Mouse (Mus musculus) heart, adult 8-10 months (tissue): Measurements from ENCODE around the gene Rgs6. TPM values are rescaled to one million over a fixed set of nuclear protein-coding genes. Genes with fewer than 3 reads are reported as not detected.

Experiments used
- DNase-seq: peaks from one replicate; pipeline ENCODE4 v3.0.0; 2022; ENCODE audit warnings: low spot score
- total RNA-seq, 4 experiments: library from RNA; stranded (reverse); gene quantifications; 2 replicates each; pipeline ENCODE4 v1.2.4; 2022

Rgs6 gene
- total RNA-seq, 4 experiments from 2014 or later: 9.1 to 12.9 (median 9.8) TPM

GRCm38 (mm10) chr12:83179860-83180259 is 591.8 kb downstream of the Rgs6 start:
- no peak for DNase-seq

- DNase-seq: no peak
Observed at GRCm38 (mm10) chr12:83180561-83180960, 592.5 kb downstream of the Rgs6 start.

- DNase-seq: no peak
Observed at GRCm38 (mm10) chr12:83201674-83202073, 613.6 kb downstream of the Rgs6 start.

- no peak for DNase-seq
Observed at GRCm38 (mm10) chr12:83204361-83204760, 616.3 kb downstream of the Rgs6 start.

- DNase-seq: no peak
Observed at GRCm38 (mm10) chr12:83206866-83207265, 618.8 kb downstream of the Rgs6 start.

GRCm38 (mm10) chr12:83207481-83207880 is 619.4 kb downstream of the Rgs6 start:
- no peak for DNase-seq

GRCm38 (mm10) chr12:83208011-83208410 is 619.9 kb downstream of the Rgs6 start:
- DNase-seq: no peak

- DNase-seq: no peak
Observed at GRCm38 (mm10) chr12:83208841-83209240, 620.7 kb downstream of the Rgs6 start.

- DNase-seq: no peak
Observed at GRCm38 (mm10) chr12:83209461-83209860, 621.4 kb downstream of the Rgs6 start.

- no peak for DNase-seq
Observed at GRCm38 (mm10) chr12:83210294-83210693, 622.2 kb downstream of the Rgs6 start.

GRCm38 (mm10) chr12:83210735-83211134 is 622.6 kb downstream of the Rgs6 start:
- DNase-seq: no peak

GRCm38 (mm10) chr12:83211146-83211822 is 623.2 kb downstream of the Rgs6 start:
- DNase-seq: no peak
